Mouse (Mus musculus): ENCODE measurements around the gene Snx27.
A peak's percentile ranks its signal among the peaks of the same experiment; 100 is the strongest.

The Snx27 gene

DNA sequence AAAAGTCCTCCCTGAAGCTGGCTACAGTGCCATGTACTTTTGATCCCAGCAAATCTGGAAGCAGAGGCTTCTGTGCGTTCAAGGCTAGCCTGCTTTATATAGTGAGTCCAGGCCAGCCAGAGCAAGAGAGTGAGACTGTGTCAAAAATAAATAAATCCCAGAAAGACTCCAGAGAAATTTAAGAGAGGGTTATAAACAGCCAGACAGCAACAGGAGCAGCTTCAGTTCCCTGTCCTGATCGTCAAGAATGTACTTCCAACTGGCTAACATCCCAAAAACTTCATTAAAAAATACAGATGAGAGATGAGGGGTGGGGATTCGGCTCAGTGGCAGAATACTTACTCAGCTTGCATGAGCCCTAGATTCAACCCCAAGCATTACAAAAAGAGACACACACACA is 17.4 kb downstream of the Snx27 start:
- DNase-seq = no peak

GRCm38 (mm10) chr3:94564356-94565010 is 18.0 kb downstream of the Snx27 start:
- DNase-seq = no peak

- no peak for DNase-seq
These were observed 19.4 kb downstream of the Snx27 start for GRCm38 (mm10) chr3:94563163-94563562.

- DNase-seq = no peak
These were observed 22.5 kb downstream of the Snx27 start for GRCm38 (mm10) chr3:94559931-94560429.

- DNase-seq = no peak
These were observed 33.5 kb downstream of the Snx27 start for GRCm38 (mm10) chr3:94549041-94549440.

DNA sequence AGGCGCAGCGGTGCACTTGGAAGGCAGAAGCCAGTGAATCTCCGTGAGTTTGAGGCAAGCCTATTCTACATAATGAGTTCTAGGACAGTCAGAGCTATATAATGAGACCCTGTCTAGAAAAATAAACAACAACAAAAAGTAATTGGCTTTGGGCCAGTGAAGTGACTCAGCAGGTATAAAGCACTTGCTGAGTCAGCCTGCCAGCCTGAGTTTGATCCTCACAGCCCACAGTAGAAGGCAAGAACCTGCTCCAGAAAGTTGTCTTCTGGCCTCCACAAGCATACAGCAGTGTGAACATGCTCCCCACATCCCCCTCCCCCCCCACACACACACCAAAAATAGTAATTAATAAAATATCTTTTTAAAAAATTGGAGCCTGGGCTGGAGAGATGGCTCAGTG is 45.3 kb downstream of the Snx27 start:
- no peak for DNase-seq

GRCm38 (mm10) chr3:94533968-94534367 is 48.5 kb downstream of the Snx27 start:
- peak; percentile 37 for DNase-seq

DNA sequence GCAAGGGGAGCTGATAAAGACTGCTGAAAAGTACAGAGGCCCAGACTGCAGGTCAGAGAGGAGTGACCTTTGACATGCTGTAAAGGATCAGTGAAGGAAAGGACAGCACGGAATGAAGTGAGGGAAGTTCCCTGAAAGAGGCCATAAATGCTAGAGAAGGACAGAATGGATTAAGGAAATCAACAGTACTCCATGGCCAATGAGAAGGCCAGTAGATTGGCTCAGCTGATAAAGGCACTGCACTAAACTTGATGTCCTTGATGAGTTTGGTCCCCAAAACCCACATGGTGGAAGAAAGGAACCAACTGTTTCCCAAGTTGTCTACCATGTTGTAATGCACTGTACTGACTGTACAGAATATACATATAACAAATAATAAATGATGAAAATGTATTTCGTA is 55.8 kb downstream of the Snx27 start:
- DNase-seq = no peak

DNA sequence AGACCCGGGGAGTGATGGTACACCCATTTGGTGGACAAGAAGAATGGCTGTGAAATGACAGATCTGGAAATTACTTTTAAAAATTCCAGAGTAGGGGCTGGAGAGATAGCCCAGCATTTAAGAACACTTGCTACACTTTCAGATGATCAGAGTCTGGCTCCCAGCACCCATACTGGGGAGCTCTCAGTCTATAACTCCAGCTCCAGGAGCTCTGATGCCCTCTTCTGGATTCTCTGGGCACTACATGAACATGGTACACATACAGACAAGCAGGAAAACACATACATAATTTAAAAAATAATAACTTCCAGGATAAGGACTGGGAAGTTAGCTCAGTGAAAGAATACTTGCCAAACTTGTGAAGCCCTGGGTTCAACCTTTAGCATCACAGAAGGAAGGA is 75.9 kb downstream of the Snx27 start:
- DNase-seq = peak; percentile 23

DNA sequence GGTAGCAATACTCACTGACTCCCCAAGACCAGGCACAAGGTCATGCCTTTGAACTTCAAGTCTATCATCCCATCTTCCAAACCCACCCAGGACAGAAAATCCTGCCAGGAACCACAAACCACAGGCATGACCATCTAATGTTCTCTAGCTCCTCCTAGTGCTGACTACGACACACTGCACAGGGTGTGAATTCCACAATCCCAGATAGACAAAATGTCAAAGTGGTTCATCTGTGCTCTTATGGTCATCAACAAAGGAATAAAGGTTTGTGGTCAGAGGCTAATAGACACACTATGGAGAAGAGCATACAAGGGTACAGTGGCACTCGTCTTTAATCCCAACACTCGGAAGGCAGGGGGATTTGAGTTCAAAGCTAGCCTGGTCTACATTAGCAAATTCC is 80.3 kb downstream of the Snx27 start:
- no peak for DNase-seq

- DNase-seq = no peak
These were observed 85.4 kb downstream of the Snx27 start for GRCm38 (mm10) chr3:94497162-94497561.

DNA sequence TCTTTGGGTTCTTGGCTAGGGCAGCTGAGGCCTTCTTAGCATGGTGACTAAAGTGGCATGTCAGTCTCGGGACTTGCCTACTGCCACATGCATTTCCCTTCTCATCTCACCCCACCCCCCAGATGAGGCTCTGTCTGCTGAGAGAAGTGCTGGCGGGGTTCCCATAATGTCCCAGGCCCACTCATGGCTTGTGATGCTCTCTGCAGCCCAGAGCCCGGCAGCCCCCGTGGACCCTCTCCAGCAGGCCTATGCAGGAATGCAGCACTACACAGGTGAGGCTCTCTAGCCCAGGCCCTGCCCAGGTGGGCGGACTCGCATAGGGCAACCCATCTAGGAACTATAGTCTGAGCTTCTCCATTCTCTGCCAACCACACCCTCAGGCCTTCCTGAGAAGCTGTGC is 94.9 kb downstream of the Snx27 start:
- no peak for DNase-seq

GRCm38 (mm10) chr3:94485922-94486321 is 96.6 kb downstream of the Snx27 start:
- no peak for DNase-seq

GRCm38 (mm10) chr3:94483790-94484439 is 98.6 kb downstream of the Snx27 start:
- DNase-seq = peak; percentile 20

DNA sequence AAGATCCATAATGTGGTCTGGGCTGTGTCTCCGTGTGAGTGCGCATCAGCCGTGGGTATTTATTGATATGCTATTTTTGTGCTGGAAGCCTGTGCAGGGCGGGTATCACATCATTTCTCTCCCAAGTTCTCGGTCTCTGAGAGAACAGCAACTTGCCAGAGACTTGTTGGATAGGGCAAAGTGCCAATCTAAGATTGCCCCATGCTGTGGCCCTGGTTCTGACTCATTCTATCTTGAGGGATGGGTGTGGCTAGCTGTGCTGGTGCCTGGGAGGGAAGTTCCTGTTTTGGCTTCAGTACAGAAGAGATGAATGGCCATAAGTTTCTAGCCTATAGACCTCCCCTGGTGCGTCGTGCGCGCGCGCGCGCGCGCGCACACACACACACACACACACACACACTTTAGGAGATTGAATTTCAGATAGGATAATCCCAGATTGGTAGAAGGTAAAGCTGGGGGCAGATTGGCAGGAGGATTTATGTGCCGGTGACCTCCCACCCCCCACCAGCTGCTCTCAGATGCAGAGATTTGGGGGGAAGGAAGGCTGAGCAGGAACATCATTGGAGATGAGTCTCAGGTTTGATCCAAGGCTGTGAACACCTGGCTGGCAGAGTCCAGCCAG is 99.6 kb downstream of the Snx27 start:
- no peak for DNase-seq

DNA sequence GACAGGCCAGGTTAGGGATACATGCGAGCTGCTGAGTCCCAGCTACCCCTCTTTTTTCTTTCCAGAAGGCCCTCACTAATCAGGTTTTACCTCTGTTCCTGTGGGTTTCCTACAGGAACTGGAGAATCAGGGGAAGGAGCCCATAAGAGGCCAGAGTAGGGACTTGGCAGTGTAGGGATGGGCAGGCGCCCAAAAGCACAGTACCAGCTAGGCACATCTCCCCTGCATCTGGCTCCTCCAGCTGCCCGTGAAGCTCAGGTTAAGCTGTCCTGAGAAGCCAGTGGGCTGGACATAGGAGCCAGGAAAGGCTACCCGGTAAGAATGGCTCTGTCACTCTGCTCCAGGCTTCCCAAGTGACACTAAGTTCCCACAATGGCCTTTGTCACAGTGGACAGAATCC is 101.1 kb downstream of the Snx27 start:
- no peak for DNase-seq

DNA sequence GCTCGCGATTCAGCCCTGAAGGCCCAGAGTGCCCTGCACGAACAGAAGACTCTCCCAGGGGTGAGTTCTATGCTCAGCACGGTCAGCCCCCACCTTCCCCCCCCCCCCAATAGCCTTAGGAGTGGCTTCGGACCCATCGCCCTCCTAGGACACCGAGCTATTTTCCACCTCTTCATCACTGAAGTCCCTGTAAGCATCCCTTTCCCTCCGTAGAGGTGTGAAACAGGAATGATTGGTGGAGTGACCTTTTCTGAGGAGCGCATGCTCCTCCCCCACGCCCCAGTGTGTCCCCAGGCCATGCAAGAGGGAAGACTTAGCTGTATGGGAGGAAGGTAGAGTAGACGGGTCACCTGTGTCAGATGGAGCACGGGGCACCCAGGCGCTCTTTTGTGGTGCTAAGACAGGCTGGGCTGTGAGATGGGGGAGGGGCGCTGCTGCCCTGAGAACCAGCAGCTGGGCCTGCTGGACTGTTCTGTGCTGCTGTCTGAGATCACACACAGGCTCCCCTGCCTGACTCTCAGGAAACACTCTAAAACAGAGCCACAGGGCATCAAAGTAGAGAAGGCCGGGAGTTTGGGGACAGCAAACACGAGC is 102.1 kb downstream of the Snx27 start, which contains the start of gene Riiad1:
TSS of gene Riiad1 (minus strand) at position 51 of the 594 bp plus-strand sequence.
- DNase-seq = no peak

DNA sequence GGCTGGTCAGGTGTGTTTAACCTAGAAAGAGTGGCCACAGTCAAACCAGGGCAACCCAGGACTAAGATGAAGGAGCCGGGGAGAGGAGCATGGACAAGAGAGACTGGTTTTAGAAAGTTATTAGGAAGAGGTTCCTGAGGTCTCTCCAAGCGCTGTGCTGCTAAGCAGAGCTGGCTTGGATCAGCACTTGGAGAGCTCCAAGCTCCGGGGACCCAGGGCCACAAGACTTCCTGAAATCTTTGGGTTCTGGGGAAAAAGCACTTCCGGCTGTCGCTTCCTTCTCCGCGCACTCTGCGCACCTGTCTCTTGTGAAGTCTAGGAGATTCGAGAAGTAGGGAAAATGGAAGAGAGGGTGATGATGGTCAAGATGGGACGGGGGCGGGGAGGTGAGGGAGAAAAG is 103.0 kb downstream of the Snx27 start:
- DNase-seq = no peak

GRCm38 (mm10) chr3:94478591-94479169 is 103.8 kb downstream of the Snx27 start:
- no peak for DNase-seq

GRCm38 (mm10) chr3:94477981-94478422 is 104.5 kb downstream of the Snx27 start, which contains the start of gene Celf3:
TSS of gene Celf3 (plus strand) at chr3:94478295.
- no peak for DNase-seq

- DNase-seq = no peak
These were observed 105.1 kb downstream of the Snx27 start for GRCm38 (mm10) chr3:94477444-94477843.

DNA sequence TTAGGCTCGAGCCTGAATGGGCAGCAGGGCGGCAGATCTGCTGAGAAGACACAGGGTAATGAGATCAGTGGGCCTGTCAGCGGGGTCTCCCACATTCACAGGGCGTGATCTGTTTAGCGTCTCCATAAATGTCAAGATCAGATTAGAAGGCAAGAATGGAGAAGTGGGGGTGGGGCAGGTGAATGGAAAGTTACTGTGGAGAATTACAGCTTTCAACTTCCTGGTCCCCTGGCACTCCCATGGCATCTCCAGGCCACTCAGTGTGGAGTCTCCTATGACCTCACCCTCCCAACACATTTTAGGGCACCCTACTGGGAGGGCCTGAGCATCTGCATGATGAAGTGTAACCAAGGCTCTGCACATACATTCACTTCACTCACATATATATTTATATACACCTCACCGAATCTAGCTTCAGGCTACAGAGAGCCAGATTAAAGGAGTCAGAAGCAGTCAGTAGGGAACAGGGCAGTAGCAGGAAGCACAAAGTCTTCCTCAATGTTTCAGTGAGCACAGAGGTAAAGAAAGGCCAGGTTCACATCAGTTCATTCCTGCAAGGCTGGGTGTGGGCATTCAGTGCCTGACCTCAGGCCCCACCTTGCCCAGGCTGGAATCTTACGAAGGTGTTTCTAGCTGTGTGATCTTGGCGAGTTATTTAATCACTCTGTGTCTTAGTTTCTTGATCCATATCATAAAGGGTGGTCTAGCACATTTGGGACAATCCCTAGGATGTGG is 106.0 kb downstream of the Snx27 start:
- no peak for DNase-seq

Measured in thymus, postnatal 14 days (tissue).